ENCODE assay signal across 8 mouse cellular contexts in the genomic region with DNA sequence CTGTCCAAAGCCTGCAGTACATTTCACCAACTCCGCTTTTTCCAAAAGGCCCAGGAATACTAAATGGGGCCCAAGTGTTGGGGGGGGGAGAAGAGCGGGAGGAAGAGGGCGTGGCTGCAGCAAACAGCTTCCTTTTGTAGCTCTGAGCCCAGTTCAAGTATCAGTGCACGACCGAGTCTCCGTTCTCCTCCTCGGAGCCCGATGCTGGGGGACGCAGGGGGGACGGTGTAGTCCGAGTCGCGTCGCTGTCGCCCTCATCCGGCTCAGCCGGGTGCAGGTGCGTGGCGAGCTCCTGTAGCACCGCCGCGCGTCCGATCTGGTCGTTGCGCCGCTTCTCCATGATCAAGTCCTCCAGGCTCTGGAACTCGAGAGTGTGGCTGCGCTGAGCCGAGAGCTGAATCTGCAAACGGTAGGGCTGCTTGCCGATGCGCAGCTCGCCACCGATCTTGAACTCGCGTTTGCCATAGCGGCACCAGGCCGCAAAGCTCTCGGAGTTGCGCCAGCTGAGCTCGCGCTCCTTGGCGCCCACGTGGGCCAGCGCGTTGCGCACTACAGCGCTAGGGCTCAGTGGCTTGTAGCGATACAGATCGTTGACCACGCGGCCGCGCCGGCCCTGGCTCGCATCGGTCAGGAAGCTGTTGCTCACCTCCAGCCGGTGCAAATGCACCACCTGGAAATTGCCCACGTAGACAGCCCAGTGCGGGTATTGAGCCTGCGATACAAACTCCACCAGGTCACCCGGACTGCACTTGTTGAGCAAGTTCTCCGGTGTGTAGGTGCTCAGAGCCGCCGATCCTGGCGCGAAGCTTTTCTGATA. TPM values are rescaled to one million over a fixed set of nuclear protein-coding genes. Genes with fewer than 3 reads are reported as not detected.
DNase-seq lines count a peak whose midpoint lies in the region; ATAC-seq and TF ChIP-seq lines count a peak whose summit lies in the region.

No protein-coding gene starts in this region.

- no peaks in the 10 kb centered on the region for H3K9me3 ChIP-seq in hindbrain, embryonic 16.5 days (ENCODE audit: control insufficient read depth, low read length)

- peak overlapping the region; percentile 84 for H3K4me3 ChIP-seq in gastrocnemius, adult 2 months
- peak overlapping the region; percentile 85 for H3K4me3 ChIP-seq in hindbrain, embryonic 16.5 days (ENCODE audit: low read length)
- peak overlapping the region; percentile 60 for H3K4me3 ChIP-seq in left cerebral cortex, adult 2 months

- H3K4me1 ChIP-seq in hindbrain, embryonic 16.5 days (ENCODE audit: control insufficient read depth, insufficient read depth, low read depth, low read length): peaks cover 10% of the 10 kb centered on the region

- H3K27me3 ChIP-seq in hindbrain, embryonic 16.5 days (replicated peaks; ENCODE audit: control insufficient read depth, insufficient read depth, low read length): no peaks in the 10 kb centered on the region

- DNase-seq in R1 (ENCODE audit: low read depth, low spot score): peak; percentile 68
- peak; percentile 59 to 62 for DNase-seq in cerebellum, postnatal 36 days
- DNase-seq in gastrocnemius, adult 2 months: peak; percentile 80
- DNase-seq in left cerebral cortex, adult 2 months (ENCODE audit: extremely low spot score in 1 of 2, low spot score in 2 of 2): peak; percentile 70
- DNase-seq in lung, postnatal 4 days: peak; percentile 75 to 81
- peak; percentile 81 for DNase-seq in retina, embryonic 14.5 days (ENCODE audit: low spot score)
- DNase-seq in thymus, postnatal 4 days: peak; percentile 72

- 1% methylated on average over 66 of the region's 68 CpGs for WGBS in hindbrain, embryonic 16.5 days

- peak; percentile 47 for TF ChIP-seq CTCF in gastrocnemius, adult 2 months (IDR thresholded peaks at IDR 0.05)
- TF ChIP-seq CTCF in left cerebral cortex, adult 2 months (IDR thresholded peaks at IDR 0.05): peak; percentile 46

- H3K36me3 ChIP-seq in hindbrain, embryonic 16.5 days (ENCODE audit: control insufficient read depth, insufficient read depth, low read length): no peaks in the 10 kb centered on the region

- peak overlapping the region; percentile 91 for H3K27ac ChIP-seq in gastrocnemius, adult 2 months
- H3K27ac ChIP-seq in hindbrain, embryonic 16.5 days (ENCODE audit: low read depth, low read length): peak overlapping the region; percentile 81
- H3K27ac ChIP-seq in left cerebral cortex, adult 2 months: peak overlapping the region; percentile 72

- intact Hi-C loops in gastrocnemius, adult 2 months (cut with DNase I): loop anchor here (5.0 kb wide), 2 partner anchors 69 to 184 kb away; no protein-coding TSS in a partner anchor
- intact Hi-C loops in left cerebral cortex, adult 2 months (cut with DNase I): loop anchor here (5.0 to 10.0 kb wide), 6 partner anchors 61 to 1438 kb away; no protein-coding TSS in a partner anchor

- ATAC-seq in hindbrain, embryonic 16.5 days: peak; percentile 87

- H3K4me2 ChIP-seq in hindbrain, embryonic 16.5 days (ENCODE audit: low read length): peak overlapping the region; percentile 100

- H3K9ac ChIP-seq in hindbrain, embryonic 16.5 days (ENCODE audit: low read depth, low read length): peak overlapping the region; percentile 87

RNA-seq across cellular contexts. Expression of a gene that starts 30.6 kb away (rescaled TPM):
- 1 to 10 TPM; 1.3 to 2.0 TPM for total RNA-seq in gastrocnemius, adult 2 months (2021)
- polyA plus RNA-seq in hindbrain, embryonic 16.5 days (2015; fragmentation: Nextera tagmentation; extraction: Ambion mirVana): 10.6 and 12.1 TPM in 2 replicates
- total RNA-seq in left cerebral cortex, adult 2 months (2021): 1 to 10 TPM; 5.3 to 6.2 TPM

Comparison
In these comparisons a context has a peak if more than half of its experiments do, and no peak if none do; other contexts are left out.
1. Peak in every context shown above with its lines: DNase-seq, ATAC-seq, H3K4me3 ChIP-seq and H3K27ac ChIP-seq.